Mouse (Mus musculus) left cerebral cortex, adult 2 months (tissue): ENCODE measurements around the gene Aff2. TPM values are rescaled to one million over a fixed set of nuclear protein-coding genes. Genes with fewer than 3 reads are reported as not detected.

ENCODE experiments used
- DNase-seq, 2 experiments: peaks; one replicate each; pipeline ENCODE4 v3.0.0; 2021 to 2022; ENCODE audit warnings: low spot score in 2 of 2, mixed read lengths in 1 of 2; ENCODE audit errors: extremely low spot score in 1 of 2
- H3K27ac ChIP-seq: fragments of 200-600 bp; 2 replicates; pipeline ENCODE4 v1.8.1; 2022
- H3K4me3 ChIP-seq: fragments of 200-600 bp; 2 replicates; pipeline ENCODE4 v1.8.1; 2022
- CTCF ChIP-seq: fragments of 200-600 bp; IDR thresholded peaks from 2 replicates; pipeline ENCODE4 v1.8.1; 2022; ENCODE audit warnings: antibody characterized with exemption, mild to moderate bottlenecking, moderate library complexity
- intact Hi-C: fragments of 180-260 bp; cut with DNase I; formaldehyde crosslinking; loops from one replicate; pipeline ENCODE4 v1.15.1; 2025
- total RNA-seq, 2 experiments: library from RNA; stranded (reverse); gene quantifications; 2 replicates each; pipeline ENCODE4 v1.2.3; 2021

The Aff2 gene
- total RNA-seq, 2 experiments from 2014 or later = 21.7 to 24.7 TPM

DNA sequence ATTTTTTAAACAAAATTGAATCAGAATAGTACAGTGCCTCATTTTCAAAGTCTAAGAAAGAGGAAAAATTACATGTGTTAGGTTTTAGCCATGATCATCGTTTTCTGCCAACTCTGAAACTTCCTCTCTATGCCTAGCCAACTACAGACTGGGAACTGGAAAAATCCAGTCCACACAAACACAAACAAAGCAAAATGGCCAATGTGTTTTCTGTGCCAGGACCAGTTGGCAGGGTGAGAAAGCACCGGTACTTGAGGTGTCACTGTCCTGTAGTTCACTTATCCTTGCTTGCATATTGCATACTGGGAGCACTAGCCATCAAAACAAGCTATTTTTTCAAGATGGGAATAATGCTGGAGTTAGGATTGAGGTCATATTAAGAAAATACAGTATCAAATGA lies 100.8 kb downstream of the Aff2 start:
- TF ChIP-seq CTCF = no peak
- H3K4me3 ChIP-seq = no peak overlapping the region
- H3K27ac ChIP-seq = no peak overlapping the region
- no peak for DNase-seq
- intact Hi-C loops = no loop called here

DNA sequence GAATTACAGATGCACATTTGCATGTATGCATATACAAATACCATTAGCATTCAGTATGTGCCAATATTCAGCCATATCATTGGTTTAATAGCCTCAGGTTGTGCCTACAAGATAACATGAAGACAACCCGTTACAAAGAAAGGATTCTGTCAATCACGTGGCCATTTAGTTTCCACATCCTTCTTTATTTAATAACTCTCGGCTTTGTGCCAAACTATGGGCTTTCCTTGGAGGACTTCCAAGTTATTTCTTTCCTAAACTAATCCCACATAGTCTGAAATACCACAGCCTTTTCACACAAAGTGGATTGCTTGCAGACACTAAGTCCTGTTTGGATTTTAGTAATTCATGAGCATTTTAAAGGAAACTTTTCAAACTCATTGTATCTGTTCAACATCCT lies 142.0 kb downstream of the Aff2 start:
- intact Hi-C loops = no loop called here
- Histone ChIP-seq H3K4me3 (no peak overlapping the region), H3K27ac (no peak overlapping the region)
- no peak for DNase-seq
- no peak for TF ChIP-seq CTCF

DNA sequence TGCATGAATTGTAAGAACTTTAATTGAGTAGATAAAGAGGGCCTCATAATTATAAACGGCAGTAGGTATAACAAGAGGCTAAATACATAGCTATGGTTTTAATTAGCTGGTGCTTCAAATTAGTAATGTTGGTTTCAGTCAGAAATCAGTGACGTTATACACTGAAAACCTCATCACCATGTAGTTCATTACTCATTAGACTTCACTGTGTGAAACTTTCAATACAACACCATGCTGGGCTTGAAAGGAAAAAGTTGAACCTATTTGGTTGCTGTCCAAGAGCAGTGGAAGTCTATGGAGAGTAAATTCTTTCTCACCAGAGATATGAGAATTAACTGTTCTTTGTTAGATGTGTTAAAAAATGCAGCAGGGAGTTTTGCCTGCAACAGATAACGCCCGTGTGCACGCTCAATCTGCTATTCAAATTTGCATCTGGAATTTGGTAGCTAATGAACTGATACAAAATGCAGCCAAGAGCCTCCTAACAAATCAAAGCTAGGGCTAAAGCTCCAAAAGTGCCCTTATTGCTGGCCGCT lies 158.0 kb downstream of the Aff2 start:
- no peak for DNase-seq
- no peak overlapping the region for H3K27ac ChIP-seq
- H3K4me3 ChIP-seq = no peak overlapping the region
- TF ChIP-seq CTCF = no peak
- intact Hi-C loops = no loop called here

GRCm38 (mm10) chrX:69540811-69541210 lies 180.7 kb downstream of the Aff2 start:
- Histone ChIP-seq H3K4me3 (no peak overlapping the region), H3K27ac (no peak overlapping the region)
- DNase-seq = peak in 1 of 2 experiments; percentile 6
- intact Hi-C loops = no loop called here
- no peak for TF ChIP-seq CTCF

- intact Hi-C loops = no loop called here
- no peak overlapping the region for H3K4me3 ChIP-seq
- H3K27ac ChIP-seq = no peak overlapping the region
- DNase-seq = no peak
- TF ChIP-seq CTCF = no peak
Observed at GRCm38 (mm10) chrX:69579903-69580459, 219.9 kb downstream of the Aff2 start.

GRCm38 (mm10) chrX:69608793-69609192 lies 248.7 kb downstream of the Aff2 start:
- Histone ChIP-seq H3K4me3 (no peak overlapping the region), H3K27ac (no peak overlapping the region)
- DNase-seq = no peak
- intact Hi-C loops = no loop called here
- TF ChIP-seq CTCF = no peak

- intact Hi-C loops = no loop called here
- Histone ChIP-seq H3K4me3 (no peak overlapping the region), H3K27ac (no peak overlapping the region)
- DNase-seq = no peak
- TF ChIP-seq CTCF = no peak
Observed at GRCm38 (mm10) chrX:69663038-69663437, 302.9 kb downstream of the Aff2 start.

- intact Hi-C loops = no loop called here
- no peak overlapping the region for H3K27ac ChIP-seq
- no peak for TF ChIP-seq CTCF
- no peak overlapping the region for H3K4me3 ChIP-seq
- DNase-seq = no peak
Observed at GRCm38 (mm10) chrX:69666145-69666677, 306.1 kb downstream of the Aff2 start.

- no peak for TF ChIP-seq CTCF
- DNase-seq = no peak
- intact Hi-C loops = no loop called here
- no peak overlapping the region for H3K4me3 ChIP-seq
- H3K27ac ChIP-seq = no peak overlapping the region
Observed at GRCm38 (mm10) chrX:69675691-69676090, 315.6 kb downstream of the Aff2 start.

- intact Hi-C loops = no loop called here
- Histone ChIP-seq H3K4me3 (no peak overlapping the region), H3K27ac (no peak overlapping the region)
- DNase-seq = no peak
- TF ChIP-seq CTCF = no peak
Observed at GRCm38 (mm10) chrX:69698840-69699239, 338.7 kb downstream of the Aff2 start.

- no peak overlapping the region for H3K4me3 ChIP-seq
- TF ChIP-seq CTCF = no peak
- no peak overlapping the region for H3K27ac ChIP-seq
- intact Hi-C loops = no loop called here
- no peak for DNase-seq
Observed at GRCm38 (mm10) chrX:69738972-69739371, 378.9 kb downstream of the Aff2 start.

DNA sequence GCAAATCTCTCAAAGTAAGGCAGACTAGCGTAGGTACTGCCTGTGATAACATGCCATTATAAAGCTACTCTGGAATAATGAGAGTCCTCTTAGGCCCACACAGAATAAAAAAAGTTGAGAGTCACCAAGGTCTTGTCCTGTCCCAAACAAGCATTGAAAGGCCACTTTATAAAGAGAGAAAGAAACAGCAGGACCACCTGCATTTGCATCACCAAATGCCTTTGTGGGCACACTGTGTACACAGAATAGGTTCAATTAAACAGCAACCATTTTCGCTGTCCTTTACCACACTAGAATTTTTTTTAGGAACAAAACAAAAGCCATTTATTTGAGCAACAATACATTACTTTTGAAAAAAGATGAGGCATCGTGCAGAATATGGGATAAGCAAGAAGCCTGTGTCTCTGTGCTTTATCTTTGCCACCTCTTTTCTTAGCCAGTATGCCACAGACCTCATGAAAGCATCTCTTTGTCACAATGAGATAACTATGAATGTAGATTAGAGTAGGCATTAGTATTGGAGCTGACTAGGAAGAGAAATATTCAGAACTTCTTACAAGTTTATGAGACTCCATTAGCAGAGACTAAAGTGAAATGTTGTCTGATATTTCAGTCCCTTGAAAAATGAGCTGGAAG lies 385.0 kb downstream of the Aff2 start:
- no peak for TF ChIP-seq CTCF
- intact Hi-C loops = no loop called here
- no peak overlapping the region for H3K4me3 ChIP-seq
- no peak for DNase-seq
- H3K27ac ChIP-seq = no peak overlapping the region
